Mouse (Mus musculus): ENCODE data around the gene Tmem69.

DNA sequence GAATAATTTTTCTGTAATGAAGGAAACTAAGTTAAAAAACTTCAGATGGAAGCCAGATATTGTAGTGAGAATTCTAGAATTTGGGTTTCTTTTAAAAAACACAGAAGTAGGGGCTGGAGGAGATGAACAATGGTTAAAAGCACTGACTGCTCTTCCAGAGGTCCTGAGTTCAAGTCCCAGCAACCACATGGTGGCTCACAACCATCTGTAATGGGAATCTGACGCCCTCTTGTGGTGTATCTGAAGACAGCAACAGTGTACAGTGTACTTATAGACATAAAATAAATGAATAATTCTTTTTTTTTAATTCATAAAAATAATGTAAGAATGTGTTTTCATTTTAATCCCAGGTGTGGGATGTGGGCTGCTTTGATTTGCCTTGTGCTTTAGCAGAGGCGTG lies 24.6 kb downstream of the Tmem69 start:
- TF ChIP-seq POU5F1 (IDR thresholded peaks at IDR 0.05; ENCODE audit: borderline replicate concordance, low read length): no peak
- TF ChIP-seq CTCF (conservative IDR thresholded peaks at IDR 0.05; ENCODE audit: low read length): peak; percentile 39; the same call in 1 of the 2 replicates

Data from E14TG2a.4 (cell line).